Mouse (Mus musculus) right cerebral cortex, postnatal 36 days (tissue): Measurements from ENCODE around the gene Ndufb3.
"Not testable (repeated sequence)": the region's sequence is repeated elsewhere in the genome, so short reads cannot be mapped to it uniquely, and the experiment has no call there.

ENCODE experiments used
- DNase-seq, 2 experiments: peaks; one replicate each; pipeline ENCODE4 v3.0.0; 2022; ENCODE audit warnings: low spot score in 2 of 2, mixed read lengths in 1 of 2

Ndufb3 gene

DNA sequence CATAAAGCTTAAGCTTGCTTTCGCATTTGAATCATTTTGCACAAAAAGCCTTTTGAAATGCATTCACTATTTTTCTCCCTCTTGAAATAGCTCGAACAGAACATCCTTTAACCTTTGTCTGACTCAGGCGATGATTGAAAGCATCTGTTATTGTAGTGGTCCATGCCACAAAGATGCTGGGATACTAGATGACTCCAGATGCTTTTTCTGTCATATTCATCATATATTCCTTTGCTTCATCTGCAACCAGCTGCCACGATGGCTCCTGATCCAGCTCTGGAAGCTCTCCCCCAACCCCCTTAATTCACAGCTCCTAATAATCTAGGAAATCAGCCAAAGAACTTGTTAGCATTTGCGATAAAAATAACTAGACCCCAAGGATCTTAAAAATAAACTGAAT is 30.9 kb downstream of the Ndufb3 start:
- DNase-seq, result no peak

DNA sequence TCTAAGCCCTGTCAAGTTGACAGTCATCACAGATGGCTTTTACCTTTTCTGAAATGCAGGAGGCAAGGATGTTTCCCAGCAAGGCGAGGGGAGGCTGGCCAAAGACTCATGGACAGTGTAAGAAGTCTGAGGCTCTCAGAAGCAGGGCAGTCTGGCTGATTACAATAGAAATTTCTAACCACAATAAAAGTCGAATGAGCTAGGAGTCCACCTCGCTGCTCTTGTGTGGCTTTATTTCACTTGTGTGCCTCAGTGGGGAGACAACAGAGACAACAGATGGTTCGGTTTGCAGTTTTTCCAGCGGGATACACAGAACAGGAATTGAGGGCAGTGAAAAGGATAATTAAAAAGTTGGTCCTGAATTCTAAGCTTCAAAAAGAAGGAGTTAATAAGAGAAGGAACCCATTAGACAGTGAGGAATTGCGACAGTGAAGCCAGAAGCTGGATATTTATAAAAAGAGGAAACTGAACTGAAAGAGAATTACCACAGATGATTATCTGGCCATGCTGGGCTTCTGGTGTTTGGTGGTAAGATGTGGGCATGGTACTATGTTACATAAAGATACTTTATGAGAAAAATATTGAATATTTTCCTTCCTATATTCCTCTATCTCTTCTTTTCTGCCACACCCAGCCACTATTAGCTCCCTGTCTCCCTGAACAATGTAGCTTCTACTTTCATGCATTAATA is 31.9 kb downstream of the Ndufb3 start:
- DNase-seq, result no peak

DNA sequence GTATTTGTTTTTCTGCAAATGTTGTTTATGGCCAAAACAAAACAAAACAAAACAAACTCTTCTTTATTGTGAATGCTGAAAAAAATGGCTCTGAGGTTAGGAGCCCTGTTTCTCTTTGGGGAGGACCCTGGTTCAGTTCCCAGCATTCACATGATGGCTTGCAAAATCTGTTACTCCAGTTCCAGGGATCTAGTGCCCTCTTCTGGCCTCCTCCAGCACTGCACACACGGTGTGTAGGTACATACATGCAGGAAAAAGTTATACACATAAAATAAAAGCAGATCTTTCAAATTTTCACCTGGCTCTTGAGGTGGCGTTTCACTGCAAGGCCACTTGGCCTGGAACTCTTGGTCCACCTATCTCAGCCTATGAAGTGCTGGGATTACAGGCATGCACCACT is 32.6 kb downstream of the Ndufb3 start:
- DNase-seq, result no peak

DNA sequence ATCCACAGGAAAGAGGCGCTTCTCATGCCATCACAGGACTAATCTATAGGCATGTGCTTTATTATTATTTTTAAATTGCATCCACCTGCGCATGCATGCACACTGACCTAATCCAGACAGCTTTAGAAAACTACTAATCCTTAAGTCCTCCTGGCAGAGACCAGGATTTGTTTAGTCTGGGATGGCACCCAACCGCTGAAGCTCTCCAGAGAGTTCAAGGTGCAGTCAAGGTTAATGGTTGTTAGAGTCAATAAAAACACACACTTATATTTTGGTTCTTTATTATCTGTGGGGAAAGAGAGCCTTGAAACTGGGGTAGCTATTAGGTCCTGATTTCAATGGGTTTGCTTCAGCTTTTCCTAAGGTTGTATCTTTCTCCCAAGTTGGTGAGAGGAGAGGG is 35.1 kb downstream of the Ndufb3 start:
- DNase-seq, result no peak

DNA sequence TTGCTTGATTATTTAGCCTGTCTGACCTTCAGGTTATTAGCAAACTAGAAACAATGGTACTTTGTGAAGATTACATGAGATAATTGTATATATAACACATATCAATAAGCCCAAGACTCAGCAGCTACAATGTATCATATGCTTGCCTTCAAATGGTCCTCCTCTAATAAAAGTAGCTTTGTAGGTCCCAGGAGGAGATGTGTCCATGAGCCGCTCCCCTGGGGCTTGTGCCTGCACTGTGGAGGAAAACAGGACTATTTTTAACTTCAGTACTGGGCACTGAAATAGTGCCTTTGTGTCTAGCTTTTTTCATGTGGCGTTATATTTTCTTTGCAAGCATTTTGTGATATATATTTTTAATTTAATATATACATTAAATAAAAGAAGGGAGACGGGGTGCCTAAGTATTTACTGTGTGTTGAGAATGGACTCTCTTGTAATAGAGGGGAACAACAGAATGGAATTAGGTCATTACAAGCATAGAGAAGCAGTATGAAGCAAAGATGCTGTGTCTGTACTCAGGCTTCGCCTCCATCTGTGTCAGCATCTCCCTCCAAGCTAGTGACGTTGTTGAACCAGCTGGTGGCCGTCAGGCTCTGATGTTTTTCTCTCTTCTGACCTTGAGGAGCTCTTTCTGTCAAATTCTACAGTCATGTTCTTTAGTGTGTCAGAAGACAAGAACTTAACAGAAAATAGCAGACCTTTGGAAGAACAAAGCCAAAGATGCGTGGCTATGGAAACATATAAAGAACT is 36.0 kb downstream of the Ndufb3 start:
- DNase-seq, result peak in 1 of 2 experiments; percentile 8

DNA sequence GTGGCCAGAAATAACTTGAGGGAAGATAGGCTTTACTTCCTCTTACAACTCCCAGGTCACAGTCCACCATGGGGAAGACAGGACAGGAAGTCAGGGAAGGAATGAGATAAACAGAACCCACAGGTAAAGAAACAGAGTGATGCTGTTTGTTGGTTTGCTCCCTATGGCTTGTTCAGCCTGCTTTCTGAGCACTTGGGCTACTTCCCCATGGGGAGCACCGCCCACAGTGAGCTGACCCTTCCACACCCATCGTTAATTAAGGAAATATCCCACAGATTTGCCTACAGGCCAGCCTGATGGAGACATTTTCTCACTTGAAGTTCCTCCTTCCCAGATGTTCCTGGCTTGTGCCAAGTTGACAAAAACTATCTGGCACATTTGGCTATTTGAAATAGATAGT is 42.7 kb downstream of the Ndufb3 start:
- not testable (repeated sequence) for DNase-seq
